Mouse (Mus musculus): Measurements from ENCODE around the gene Stk40. TPM values are rescaled to one million over a fixed set of nuclear protein-coding genes. Genes with fewer than 3 reads are reported as not detected.

Stk40 gene
- polyA plus RNA-seq, 1 experiment from 2014 or later = 28.5 TPM

GRCm38 (mm10) chr4:126105131-126105783 is 1.5 kb downstream of the Stk40 start:
- no peaks in the 10 kb centered on the region; the same call in 1 of the 2 replicates for H3K36me3 ChIP-seq (ENCODE audit: control insufficient read depth, insufficient read depth, low read length)
- peak overlapping the region; percentile 83 for H3K4me2 ChIP-seq (ENCODE audit: low read depth, low read length)
- peak overlapping the region; percentile 87; the same call in 1 of the 2 replicates for H3K9ac ChIP-seq (ENCODE audit: low read depth, low read length)
- ATAC-seq = no peak
- peak overlapping the region; percentile 83; the same call in 1 of the 2 replicates for H3K27ac ChIP-seq (ENCODE audit: low read length)
- no peaks in the 10 kb centered on the region for H3K9me3 ChIP-seq (ENCODE audit: control insufficient read depth, low read length)
- peak overlapping the region; percentile 85 for H3K4me3 ChIP-seq (ENCODE audit: low read length)
- whole genome bisulfite sequencing = 59% methylated on average over 7 of the region's 7 CpGs
- H3K4me1 ChIP-seq (ENCODE audit: control insufficient read depth, insufficient read depth, low read length) = peaks cover 46% of the 10 kb centered on the region
- H3K27me3 ChIP-seq (replicated peaks; ENCODE audit: control insufficient read depth, insufficient read depth, low read length) = no peaks in the 10 kb centered on the region

- WGBS = 70% methylated on average over 8 of the region's 8 CpGs
- 0 out of 2 replicates have a peak overlapping the region, but pooled peaks have one; percentile 11 for H3K9ac ChIP-seq (ENCODE audit: low read depth, low read length)
- no peaks in the 10 kb centered on the region for H3K27me3 ChIP-seq (replicated peaks; ENCODE audit: control insufficient read depth, insufficient read depth, low read length)
- peaks cover 50% of the 10 kb centered on the region for H3K4me1 ChIP-seq (ENCODE audit: control insufficient read depth, insufficient read depth, low read length)
- H3K27ac ChIP-seq (ENCODE audit: low read length) = no peak overlapping the region; the same call in 1 of the 2 replicates
- H3K9me3 ChIP-seq (ENCODE audit: control insufficient read depth, low read length) = no peaks in the 10 kb centered on the region
- H3K4me2 ChIP-seq (ENCODE audit: low read depth, low read length) = no peak overlapping the region
- no peak overlapping the region for H3K4me3 ChIP-seq (ENCODE audit: low read length)
- no peaks in the 10 kb centered on the region for H3K36me3 ChIP-seq (ENCODE audit: control insufficient read depth, insufficient read depth, low read length)
- ATAC-seq = no peak
Observed at GRCm38 (mm10) chr4:126108061-126108740, 4.4 kb downstream of the Stk40 start.

GRCm38 (mm10) chr4:126109613-126110373 is 6.0 kb downstream of the Stk40 start:
- H3K9me3 ChIP-seq (ENCODE audit: control insufficient read depth, low read length) = no peaks in the 10 kb centered on the region
- H3K4me3 ChIP-seq (ENCODE audit: low read length) = no peak overlapping the region
- no peaks in the 10 kb centered on the region for H3K27me3 ChIP-seq (replicated peaks; ENCODE audit: control insufficient read depth, insufficient read depth, low read length)
- peak overlapping the region; percentile 81 for H3K27ac ChIP-seq (ENCODE audit: low read length)
- H3K4me2 ChIP-seq (ENCODE audit: low read depth, low read length) = peak overlapping the region; percentile 32; the same call in 1 of the 2 replicates
- ATAC-seq = 0 out of 2 replicates have a peak, but pooled peaks have one; percentile 5
- no peaks in the 10 kb centered on the region for H3K36me3 ChIP-seq (ENCODE audit: control insufficient read depth, insufficient read depth, low read length)
- peak overlapping the region; percentile 48 for H3K9ac ChIP-seq (ENCODE audit: low read depth, low read length)
- 71% methylated on average over 10 of the region's 10 CpGs for WGBS
- H3K4me1 ChIP-seq (ENCODE audit: control insufficient read depth, insufficient read depth, low read length) = peaks cover 51% of the 10 kb centered on the region

- peak overlapping the region; percentile 48 for H3K9ac ChIP-seq (ENCODE audit: low read depth, low read length)
- no peaks in the 10 kb centered on the region for H3K9me3 ChIP-seq (ENCODE audit: control insufficient read depth, low read length)
- H3K4me3 ChIP-seq (ENCODE audit: low read length) = no peak overlapping the region
- peak; percentile 79 for ATAC-seq
- peak overlapping the region; percentile 81 for H3K27ac ChIP-seq (ENCODE audit: low read length)
- H3K4me2 ChIP-seq (ENCODE audit: low read depth, low read length) = peak overlapping the region; percentile 32
- H3K4me1 ChIP-seq (ENCODE audit: control insufficient read depth, insufficient read depth, low read length) = peaks cover 45% of the 10 kb centered on the region
- whole genome bisulfite sequencing = 13% methylated on average over 12 of the region's 12 CpGs
- H3K36me3 ChIP-seq (ENCODE audit: control insufficient read depth, insufficient read depth, low read length) = no peaks in the 10 kb centered on the region
- H3K27me3 ChIP-seq (replicated peaks; ENCODE audit: control insufficient read depth, insufficient read depth, low read length) = no peaks in the 10 kb centered on the region
Observed at GRCm38 (mm10) chr4:126110374-126111152, 6.8 kb downstream of the Stk40 start.

- WGBS = 23% methylated on average over 7 of the region's 7 CpGs
- peak overlapping the region; percentile 81 for H3K27ac ChIP-seq (ENCODE audit: low read length)
- peak overlapping the region; percentile 32 for H3K4me2 ChIP-seq (ENCODE audit: low read depth, low read length)
- no peaks in the 10 kb centered on the region for H3K36me3 ChIP-seq (ENCODE audit: control insufficient read depth, insufficient read depth, low read length)
- peak overlapping the region; percentile 48; the same call in 1 of the 2 replicates for H3K9ac ChIP-seq (ENCODE audit: low read depth, low read length)
- no peak overlapping the region for H3K4me3 ChIP-seq (ENCODE audit: low read length)
- H3K27me3 ChIP-seq (replicated peaks; ENCODE audit: control insufficient read depth, insufficient read depth, low read length) = no peaks in the 10 kb centered on the region
- peak; percentile 5; the same call in 1 of the 2 replicates for ATAC-seq
- H3K4me1 ChIP-seq (ENCODE audit: control insufficient read depth, insufficient read depth, low read length) = peaks cover 43% of the 10 kb centered on the region
- H3K9me3 ChIP-seq (ENCODE audit: control insufficient read depth, low read length) = no peaks in the 10 kb centered on the region
Observed at GRCm38 (mm10) chr4:126111153-126111549, 7.4 kb downstream of the Stk40 start.

GRCm38 (mm10) chr4:126113243-126113642 is 9.5 kb downstream of the Stk40 start:
- no peak overlapping the region for H3K27ac ChIP-seq (ENCODE audit: low read length)
- no peak for ATAC-seq
- no peaks in the 10 kb centered on the region for H3K27me3 ChIP-seq (replicated peaks; ENCODE audit: control insufficient read depth, insufficient read depth, low read length)
- no peaks in the 10 kb centered on the region for H3K36me3 ChIP-seq (ENCODE audit: control insufficient read depth, insufficient read depth, low read length)
- H3K9me3 ChIP-seq (ENCODE audit: control insufficient read depth, low read length) = no peaks in the 10 kb centered on the region
- no peak overlapping the region for H3K4me3 ChIP-seq (ENCODE audit: low read length)
- H3K9ac ChIP-seq (ENCODE audit: low read depth, low read length) = no peak overlapping the region
- WGBS = 70% methylated on average over 4 of the region's 4 CpGs
- no peak overlapping the region for H3K4me2 ChIP-seq (ENCODE audit: low read depth, low read length)
- H3K4me1 ChIP-seq (ENCODE audit: control insufficient read depth, insufficient read depth, low read length) = peaks cover 34% of the 10 kb centered on the region

GRCm38 (mm10) chr4:126113943-126114342 is 10.2 kb downstream of the Stk40 start:
- H3K27me3 ChIP-seq (replicated peaks; ENCODE audit: control insufficient read depth, insufficient read depth, low read length) = no peaks in the 10 kb centered on the region
- no peak for ATAC-seq
- H3K9me3 ChIP-seq (ENCODE audit: control insufficient read depth, low read length) = no peaks in the 10 kb centered on the region
- 16% methylated on average over 6 of the region's 6 CpGs for WGBS
- H3K9ac ChIP-seq (ENCODE audit: low read depth, low read length) = no peak overlapping the region
- H3K36me3 ChIP-seq (ENCODE audit: control insufficient read depth, insufficient read depth, low read length) = no peaks in the 10 kb centered on the region
- no peak overlapping the region for H3K4me3 ChIP-seq (ENCODE audit: low read length)
- peaks cover 28% of the 10 kb centered on the region for H3K4me1 ChIP-seq (ENCODE audit: control insufficient read depth, insufficient read depth, low read length)
- H3K4me2 ChIP-seq (ENCODE audit: low read depth, low read length) = no peak overlapping the region
- no peak overlapping the region for H3K27ac ChIP-seq (ENCODE audit: low read length)

- Histone ChIP-seq H3K4me1 (ENCODE audit: control insufficient read depth, insufficient read depth, low read length) (peaks cover 17% of the 10 kb centered on the region), H3K27ac (ENCODE audit: low read length) (no peak overlapping the region), H3K9me3 (ENCODE audit: control insufficient read depth, low read length) (no peaks in the 10 kb centered on the region), H3K27me3 (replicated peaks; ENCODE audit: control insufficient read depth, insufficient read depth, low read length) (no peaks in the 10 kb centered on the region), H3K4me2 (ENCODE audit: low read depth, low read length) (no peak overlapping the region), H3K4me3 (ENCODE audit: low read length) (no peak overlapping the region), H3K9ac (ENCODE audit: low read depth, low read length) (no peak overlapping the region), H3K36me3 (ENCODE audit: control insufficient read depth, insufficient read depth, low read length) (no peaks in the 10 kb centered on the region)
- ATAC-seq = no peak
- WGBS = 87% methylated on average over 9 of the region's 9 CpGs
Observed at GRCm38 (mm10) chr4:126115411-126115810, 11.7 kb downstream of the Stk40 start.

All from intestine, embryonic 16.5 days (tissue).